Mouse (Mus musculus) heart, postnatal 14 days (tissue): ENCODE results near the gene Cyp4f14. TPM values are rescaled to one million over a fixed set of nuclear protein-coding genes. Genes with fewer than 3 reads are reported as not detected.
"Not testable (repeated sequence)": the region's sequence is repeated elsewhere in the genome, so short reads cannot be mapped to it uniquely, and the experiment has no call there.

Source experiments
- DNase-seq, 2 experiments: peaks; one replicate each; pipeline ENCODE4 v3.0.0; 2021 to 2022
- intact Hi-C: fragments of 180-260 bp; cut with DNase I; formaldehyde crosslinking; loops from one replicate; pipeline ENCODE4 v1.15.1; 2025
- total RNA-seq, 2 experiments: library from RNA; stranded (reverse); gene quantifications; 2 replicates each; pipeline ENCODE4 v1.2.3; 2021

Gene Cyp4f14
- total RNA-seq, 2 experiments from 2014 or later, result not detected

DNA sequence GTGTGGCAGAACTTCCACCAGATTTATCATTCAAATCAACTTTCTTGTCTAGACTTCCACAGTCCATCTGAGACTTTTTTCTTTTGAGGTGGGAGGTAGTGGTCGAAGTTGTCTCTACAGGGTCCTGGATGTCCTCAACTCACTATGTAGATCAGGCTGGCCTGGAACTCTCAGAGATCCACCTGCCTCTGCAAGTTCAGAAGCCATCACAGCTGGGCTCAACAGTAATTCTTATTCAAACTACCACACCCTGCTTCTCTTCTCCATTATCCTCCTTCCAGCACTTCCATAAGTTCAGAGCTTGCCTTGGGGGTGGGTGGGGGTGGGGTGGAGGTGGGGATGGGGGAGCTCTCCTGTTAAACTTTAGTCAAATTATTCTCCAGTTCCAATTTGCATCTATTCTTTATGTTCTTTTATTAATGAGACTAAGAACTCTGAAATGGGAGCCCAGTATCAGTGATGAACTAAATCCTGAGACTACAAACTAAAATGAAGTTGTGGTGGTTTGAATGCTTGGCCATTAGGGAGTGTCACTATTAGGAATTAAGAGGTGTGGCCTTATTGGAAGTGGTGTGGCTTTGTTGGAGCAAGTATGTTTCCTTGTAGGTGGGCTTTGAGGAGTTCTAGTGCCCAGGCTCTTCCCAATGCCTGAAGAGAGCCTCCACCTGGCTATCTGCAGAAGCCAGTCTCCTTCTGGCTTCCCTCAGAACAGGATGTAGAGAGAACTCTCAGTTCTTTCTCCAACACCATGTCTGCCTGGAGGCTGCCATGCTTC is 15.2 kb downstream of the Cyp4f14 start:
- DNase-seq, result no peak

DNA sequence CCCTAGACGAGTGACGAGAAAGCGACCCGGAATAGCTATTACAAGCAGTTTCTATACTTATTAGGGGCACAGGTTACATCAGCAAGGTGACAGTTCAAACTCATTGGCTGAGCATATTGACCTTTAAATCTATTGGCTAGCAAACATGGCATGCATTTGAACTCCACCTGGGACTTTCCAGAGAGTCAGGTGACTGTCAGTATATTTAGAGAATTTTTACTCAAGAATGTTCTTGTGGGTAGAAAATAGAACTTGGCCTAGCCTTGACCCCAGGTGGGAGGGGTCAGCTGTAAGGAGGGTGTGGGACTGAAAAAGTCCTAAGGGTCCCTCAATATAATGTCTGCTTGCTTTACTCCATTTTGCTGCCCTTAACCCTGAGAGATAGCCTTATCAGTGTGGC is 21.7 kb downstream of the Cyp4f14 start:
- DNase-seq, result no peak
- intact Hi-C loops, result loop anchor here (10.0 kb wide), 1 partner anchor 111 kb away; the partner anchor contains the start of gene Zfp871

More for the DNA sequence above, 15.2 kb downstream of the Cyp4f14 start:
- intact Hi-C loops, result no loop called here

DNA sequence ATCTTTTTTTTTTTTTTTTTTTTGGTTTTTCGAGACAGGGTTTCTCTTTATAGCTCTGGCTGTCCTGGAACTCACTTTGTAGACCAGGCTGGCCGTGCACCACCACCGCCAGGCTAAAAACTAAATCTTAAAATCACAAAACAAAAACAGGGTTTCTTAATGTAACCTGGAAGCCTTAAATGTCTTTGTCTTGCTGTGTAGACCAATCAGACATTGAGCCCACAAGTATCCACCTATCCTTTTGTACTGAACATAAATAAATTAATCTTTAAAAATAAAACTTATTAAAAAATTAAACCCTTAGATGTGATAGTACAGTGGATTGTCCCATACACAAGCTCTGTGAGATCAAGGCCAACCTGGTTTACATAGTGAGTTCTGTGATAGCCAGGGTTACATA is 23.2 kb downstream of the Cyp4f14 start:
- no peak for DNase-seq
- intact Hi-C loops, result loop anchor here (5.0 to 10.0 kb wide), 2 partner anchors 53 to 109 kb away; partner anchors contain the start of genes Cyp4f13 and Zfp871

DNA sequence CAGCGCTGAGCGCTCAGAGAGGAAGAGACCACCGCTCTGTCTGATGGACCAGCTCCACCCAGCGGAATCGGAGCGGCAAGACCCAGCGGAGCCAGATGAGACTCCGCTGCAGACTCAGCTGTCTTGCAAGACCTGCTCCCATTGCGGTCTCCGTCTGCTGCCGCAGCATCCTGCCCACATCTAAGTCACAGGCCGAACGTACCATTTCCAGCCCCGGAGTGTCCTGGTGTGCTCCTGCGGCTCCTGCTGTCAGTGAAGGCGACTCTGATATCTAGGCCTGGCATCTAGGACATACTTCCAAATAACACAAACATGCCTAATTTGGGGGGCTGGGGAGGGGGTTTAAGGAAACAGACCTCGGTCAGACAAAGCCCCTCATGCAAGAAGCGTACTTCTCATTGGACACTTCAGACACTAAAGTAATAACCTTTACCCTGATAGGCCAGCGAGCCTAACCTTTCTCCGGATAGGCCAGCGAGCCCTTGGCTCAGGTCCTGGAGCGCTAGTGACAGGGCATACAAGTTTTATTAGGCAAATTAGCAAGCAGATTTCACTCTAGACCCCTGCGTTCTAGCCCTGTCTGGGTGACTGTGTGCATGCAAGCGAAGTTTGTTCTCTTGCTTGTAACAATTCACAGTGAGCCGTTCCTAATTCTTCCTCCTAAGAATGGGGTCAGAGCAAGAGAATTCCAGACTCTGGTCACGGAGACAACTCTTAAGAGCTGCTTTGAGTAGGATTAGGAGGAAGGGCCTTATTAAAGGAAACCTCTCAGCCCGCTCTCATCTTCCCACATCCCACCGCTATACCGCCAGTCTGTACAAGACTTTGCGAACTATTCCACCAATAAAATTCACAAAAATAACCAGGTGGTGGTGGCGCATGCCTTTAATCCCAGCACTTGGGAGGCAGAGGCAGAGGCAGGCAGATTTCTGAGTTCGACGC is 25.6 kb downstream of the Cyp4f14 start, which contains the start of gene Zfp870:
Zfp870 (minus strand) TSS at position 404 of the 942 bp plus-strand sequence.
- intact Hi-C loops, result loop anchor here (5.0 to 10.0 kb wide), 2 partner anchors 56 to 107 kb away; partner anchors contain the start of genes Cyp4f13 and Zfp871

DNA sequence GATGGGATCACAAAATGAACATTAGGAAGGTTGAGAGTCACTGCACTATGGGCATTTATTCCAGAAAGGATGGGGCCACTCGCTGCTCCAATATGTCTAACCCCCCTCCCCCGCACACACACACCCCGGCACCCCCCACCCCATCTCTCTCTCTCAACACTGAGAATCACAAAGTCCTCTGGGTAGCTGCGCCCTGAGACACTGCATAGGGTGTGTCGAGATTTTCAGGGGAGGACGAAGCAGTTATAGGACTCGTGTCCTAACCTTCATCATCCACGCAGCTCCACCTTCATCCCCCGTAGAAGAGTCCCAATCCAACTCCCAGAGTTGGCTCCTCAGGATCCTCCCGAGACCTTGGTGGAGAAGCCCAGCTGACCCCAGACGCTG is 26.3 kb downstream of the Cyp4f14 start:
- DNase-seq, result no peak
- intact Hi-C loops, result loop anchor here (5.0 to 10.0 kb wide), 2 partner anchors 56 to 106 kb away; partner anchors contain the start of genes Cyp4f13 and Zfp871

More for the DNA sequence above, 25.6 kb downstream of the Cyp4f14 start, which contains the start of gene Zfp870:
- DNase-seq, result peak; percentile 81 to 91

DNA sequence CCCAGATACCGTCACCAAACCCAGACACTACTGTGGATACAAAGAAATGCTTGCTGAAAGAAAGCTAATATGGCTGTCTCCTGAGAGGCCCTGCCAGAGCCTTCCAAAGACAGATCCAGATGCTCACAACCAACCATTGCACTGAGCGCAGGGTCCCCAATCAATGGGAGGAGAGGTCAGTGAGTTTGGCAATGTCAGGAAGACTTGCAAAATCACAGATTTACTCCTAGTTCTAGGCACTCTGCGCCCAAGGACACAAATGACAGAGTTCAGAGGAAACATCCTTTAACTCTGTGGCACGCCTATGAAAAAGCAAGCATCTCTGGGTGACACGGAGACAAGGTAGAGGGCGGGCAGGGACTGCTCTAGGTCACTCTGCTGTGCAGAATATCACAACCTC is 27.5 kb downstream of the Cyp4f14 start:
- no peak for DNase-seq
- intact Hi-C loops, result loop anchor here (5.0 to 10.0 kb wide), 2 partner anchors 58 to 105 kb away; partner anchors contain the start of genes Cyp4f13 and Zfp871

DNA sequence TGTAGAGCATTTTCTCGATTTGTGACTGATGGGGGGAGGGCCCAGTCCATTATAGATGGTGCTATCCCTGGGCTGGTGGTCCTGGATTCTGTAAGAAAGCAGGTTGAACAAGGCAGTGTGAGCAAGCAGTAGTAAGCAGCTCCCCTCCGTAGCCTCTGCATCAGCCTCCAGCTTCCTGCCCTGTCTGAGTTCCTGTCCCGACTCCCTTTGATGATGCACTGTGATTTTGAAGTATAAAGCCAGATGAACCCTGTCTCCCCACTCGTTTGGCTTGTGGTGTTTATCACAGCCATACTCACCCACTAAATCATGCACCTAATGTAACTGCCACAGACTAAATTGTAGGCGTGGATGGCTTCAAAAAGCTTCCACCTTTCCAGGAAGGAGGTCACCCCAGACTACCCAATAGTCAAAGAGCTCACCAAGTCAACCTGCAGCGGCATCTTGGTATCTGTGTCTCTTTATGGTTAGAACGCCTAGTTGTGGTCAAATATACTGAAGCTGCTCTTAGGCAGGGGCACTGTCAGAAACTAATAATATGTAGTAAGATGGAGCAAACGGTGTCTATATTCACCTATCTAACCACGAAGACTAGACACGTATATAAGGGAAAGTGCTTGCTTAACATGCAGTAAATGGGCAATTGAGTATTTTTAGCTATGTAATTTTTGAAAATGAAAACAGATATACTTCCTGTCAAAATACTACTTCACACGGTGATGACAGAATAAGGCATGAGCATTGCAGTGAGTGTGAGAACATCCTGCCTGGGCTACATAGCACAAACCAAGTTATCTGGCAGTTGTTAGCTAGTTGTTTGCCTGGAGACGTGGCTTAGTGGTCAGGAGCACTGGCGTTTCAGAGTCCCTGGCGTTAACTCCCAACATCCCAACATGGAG is 36.6 kb downstream of the Cyp4f14 start:
- intact Hi-C loops, result no loop called here

DNA sequence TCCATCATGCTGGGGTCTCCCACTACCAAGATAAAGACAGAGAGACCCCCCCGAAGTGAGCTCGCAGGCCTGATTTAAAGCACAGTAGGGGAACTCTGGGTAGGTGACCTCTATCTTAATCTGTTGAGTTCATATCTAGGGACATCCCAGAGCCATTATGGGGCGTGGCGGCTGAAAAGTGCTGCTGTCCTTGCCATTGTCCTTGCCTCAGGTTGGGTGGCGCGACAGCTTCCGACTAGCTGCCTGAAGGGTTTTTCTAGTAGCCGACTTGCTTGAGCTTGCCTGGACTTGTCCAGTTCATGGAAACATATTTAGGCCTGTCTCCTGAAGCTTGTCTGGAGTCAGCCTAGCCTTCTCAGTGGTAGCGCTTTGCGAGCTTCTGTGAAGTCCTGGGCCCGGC is 38.4 kb downstream of the Cyp4f14 start:
- no peak for DNase-seq
- intact Hi-C loops, result no loop called here

More for the DNA sequence above, 36.6 kb downstream of the Cyp4f14 start:
- no peak for DNase-seq

DNA sequence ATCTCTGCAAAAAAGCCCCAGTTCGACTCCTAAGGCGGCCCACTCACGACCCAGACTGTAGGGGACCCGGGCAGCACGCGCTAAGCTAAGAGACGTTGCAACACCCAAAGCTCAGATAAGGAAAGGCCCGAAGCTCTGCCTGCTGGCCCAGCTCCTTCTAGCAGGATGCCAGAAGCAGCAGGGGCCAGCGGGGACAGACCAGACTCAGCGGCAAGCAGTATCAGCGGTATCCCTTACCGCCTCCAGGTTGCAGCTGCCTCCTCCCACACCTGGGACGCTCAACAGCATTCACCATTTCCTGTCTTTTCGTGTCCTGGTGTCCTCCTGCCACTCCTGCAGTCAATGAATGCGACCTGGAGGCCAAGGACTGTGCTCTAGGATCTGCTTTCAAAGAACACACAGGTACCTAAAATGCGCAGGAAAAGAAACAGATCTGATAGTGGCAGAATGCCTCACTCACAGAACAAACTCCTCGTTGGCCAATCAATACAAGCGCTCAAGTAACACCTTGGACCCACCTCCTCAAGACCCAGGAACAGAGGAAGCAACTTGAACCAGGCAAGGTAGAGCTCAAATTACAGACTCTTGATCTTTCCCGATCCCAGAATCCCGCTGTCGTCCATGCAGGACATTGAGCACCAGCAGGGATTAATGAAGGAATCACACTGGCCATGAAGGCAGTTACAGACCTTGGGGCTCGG is 39.5 kb downstream of the Cyp4f14 start:
- DNase-seq, result peak in 1 of 2 experiments; percentile 10
- intact Hi-C loops, result no loop called here

DNA sequence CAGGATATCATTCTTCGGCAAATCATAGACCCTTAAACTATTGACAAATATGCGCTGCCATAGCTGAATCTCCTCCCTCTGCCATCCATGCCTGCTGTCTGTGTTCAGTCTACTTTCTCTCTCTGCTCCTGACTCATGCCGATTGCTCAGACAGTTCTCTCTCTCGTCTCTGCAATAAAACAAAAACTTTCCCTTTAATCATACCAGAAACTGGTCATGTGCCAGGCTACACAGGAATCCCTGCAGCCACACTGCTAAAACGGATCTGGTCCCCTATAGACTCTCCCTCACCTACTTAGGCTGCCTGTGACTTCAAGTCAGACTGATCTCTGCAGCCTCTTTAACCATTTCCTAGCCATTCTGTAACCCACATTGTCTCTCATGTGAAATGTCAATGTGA is 44.4 kb downstream of the Cyp4f14 start:
- no peak for DNase-seq
- intact Hi-C loops, result no loop called here

DNA sequence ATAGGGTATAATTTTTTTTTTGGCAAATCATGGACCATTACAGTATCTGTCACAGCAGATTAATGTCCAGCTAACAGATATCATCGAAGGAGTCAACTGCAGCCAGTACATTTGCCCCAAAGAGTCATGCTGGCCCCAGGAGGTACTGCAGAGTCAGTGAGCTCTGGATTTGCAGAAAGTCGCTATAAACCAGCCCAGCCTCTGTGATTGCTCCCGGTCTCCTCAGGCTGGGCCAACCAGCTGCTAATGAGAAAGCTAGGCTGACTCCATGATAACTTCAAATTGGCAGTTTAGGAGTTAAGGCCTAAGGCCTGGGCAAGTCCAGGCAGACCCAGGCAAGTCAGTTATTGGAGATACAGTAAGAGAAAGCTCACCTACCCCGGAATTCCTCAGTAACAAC is 45.1 kb downstream of the Cyp4f14 start:
- DNase-seq, result no peak
- intact Hi-C loops, result no loop called here

DNA sequence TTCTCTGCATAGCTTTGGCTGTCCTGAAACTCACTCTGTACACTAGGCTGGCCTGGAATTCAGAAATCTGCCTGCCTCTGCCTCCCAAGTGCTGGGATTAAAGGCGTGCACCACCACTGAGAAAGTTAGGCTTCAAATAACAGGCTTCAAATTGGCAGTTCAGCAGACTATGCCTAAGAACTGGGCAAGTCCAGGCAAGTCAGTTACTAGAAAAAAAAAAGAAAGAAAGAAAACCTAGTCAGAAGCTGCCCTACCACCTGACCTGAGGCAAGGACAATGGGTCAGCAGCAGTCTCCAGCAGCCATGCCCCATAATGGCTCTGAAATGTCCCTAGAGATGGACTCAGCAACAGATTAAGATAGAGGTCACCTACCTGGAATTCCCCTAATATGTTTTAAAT is 45.7 kb downstream of the Cyp4f14 start:
- intact Hi-C loops, result no loop called here
- no peak for DNase-seq

DNA sequence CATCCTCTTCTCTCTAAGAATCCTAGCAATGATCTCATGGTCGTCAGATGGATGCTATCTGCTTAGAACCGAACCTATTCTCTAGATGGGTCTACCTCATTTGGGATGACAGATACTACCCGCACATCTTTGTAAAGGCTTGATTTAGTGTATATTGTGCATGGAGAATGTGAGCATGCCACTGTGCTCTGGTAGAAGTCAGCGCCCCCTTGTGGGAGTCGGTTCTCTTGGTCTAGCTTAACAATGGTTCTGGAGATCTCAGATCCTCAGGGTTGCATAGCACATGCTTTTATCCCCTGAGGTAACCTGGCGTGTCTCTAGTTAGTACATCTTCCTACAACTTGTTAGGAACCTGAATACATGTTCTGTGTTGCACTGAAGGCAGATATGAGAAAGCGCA is 49.9 kb downstream of the Cyp4f14 start:
- DNase-seq, result not testable (repeated sequence)
- intact Hi-C loops, result loop anchor here (10.0 kb wide), 1 partner anchor 112 kb away; no protein-coding TSS in a partner anchor

DNA sequence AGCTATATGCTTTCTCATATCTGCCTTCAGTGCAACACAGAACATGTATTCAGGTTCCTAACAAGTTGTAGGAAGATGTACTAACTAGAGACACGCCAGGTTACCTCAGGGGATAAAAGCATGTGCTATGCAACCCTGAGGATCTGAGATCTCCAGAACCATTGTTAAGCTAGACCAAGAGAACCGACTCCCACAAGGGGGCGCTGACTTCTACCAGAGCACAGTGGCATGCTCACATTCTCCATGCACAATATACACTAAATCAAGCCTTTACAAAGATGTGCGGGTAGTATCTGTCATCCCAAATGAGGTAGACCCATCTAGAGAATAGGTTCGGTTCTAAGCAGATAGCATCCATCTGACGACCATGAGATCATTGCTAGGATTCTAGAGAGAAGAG is 60.4 kb downstream of the Cyp4f14 start:
- DNase-seq, result not testable (repeated sequence)
- intact Hi-C loops, result loop anchor here (2.0 kb wide), 1 partner anchor 94 kb away; no protein-coding TSS in a partner anchor

Other genes starting within 250 kb of the Cyp4f14 start
- gene Cyp4f15, start 231.7 kb downstream of the Cyp4f14 start, total RNA-seq, result not detected
- 10 to 100 TPM; 36.0 to 40.5 TPM for gene Zfp871, start 129.1 kb downstream of the Cyp4f14 start, total RNA-seq
- under 1 TPM; 0.22 to 0.24 TPM for gene Zfp811, start 107.4 kb downstream of the Cyp4f14 start, total RNA-seq
- gene Zfp799, start 87.1 kb downstream of the Cyp4f14 start, total RNA-seq, result 10 to 100 TPM; 11.8 to 12.0 TPM
- 1 to 10 TPM; 7.3 to 9.0 TPM for gene Zfp870, start 25.7 kb downstream of the Cyp4f14 start, total RNA-seq
- gene Cyp4f13, start 30.1 kb upstream of the Cyp4f14 start, total RNA-seq, result 10 to 100 TPM; 13.8 to 22.3 TPM
- 1 to 10 TPM; 2.6 to 3.3 TPM for gene Zfp472, start 48.5 kb upstream of the Cyp4f14 start, total RNA-seq
- gene Zfp952, start 75.8 kb upstream of the Cyp4f14 start, total RNA-seq, result 1 to 10 TPM; 6.8 to 7.6 TPM
- gene Zfp763, start 116.1 kb upstream of the Cyp4f14 start, total RNA-seq, result 1 to 10 TPM; 3.8 to 4.2 TPM
- gene 4921501E09Rik, start 150.7 kb upstream of the Cyp4f14 start, total RNA-seq, result not detected
- 1 to 10 TPM; 5.4 to 5.7 TPM for gene Zfp563, start 172.0 kb upstream of the Cyp4f14 start, total RNA-seq
- gene Morc2b, start 222.3 kb upstream of the Cyp4f14 start, total RNA-seq, result under 1 TPM; 0.07 TPM